Mouse (Mus musculus) heart, adult 11 months (tissue): ENCODE measurements around the gene Bank1.
"Not testable (repeated sequence)": the region's sequence is repeated elsewhere in the genome, so short reads cannot be mapped to it uniquely, and the experiment has no call there.

Experiments used
- DNase-seq: peaks from one replicate; pipeline ENCODE4 v3.0.0; 2022

Bank1 gene

GRCm38 (mm10) chr3:136325783-136326182 lies at the start of gene Bank1:
Gene Bank1, minus strand, starts transcription at chr3:136326066.
- DNase-seq, result peak; percentile 98

DNA sequence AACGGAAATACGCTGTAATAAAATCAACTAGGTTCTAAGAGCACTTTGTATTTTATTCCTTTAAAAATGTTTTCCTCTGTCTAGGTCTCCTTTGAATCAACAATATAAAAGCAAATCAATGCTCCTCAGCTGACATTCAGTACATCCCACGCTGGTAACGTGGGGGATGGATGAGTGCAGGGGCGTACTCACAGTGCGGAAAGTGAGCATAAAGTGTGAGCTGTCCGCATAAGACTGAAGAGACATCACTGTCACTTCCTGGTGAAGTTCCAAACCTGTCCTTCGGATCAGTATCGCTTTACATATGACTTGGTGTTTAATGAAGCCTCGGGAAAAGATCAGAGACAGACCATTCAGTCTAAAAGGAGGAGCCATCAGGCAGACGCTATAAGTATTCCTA lies 44.0 kb upstream of the Bank1 start:
- DNase-seq, result no peak

GRCm38 (mm10) chr3:136369466-136369865 lies 43.6 kb upstream of the Bank1 start:
- DNase-seq, result no peak

DNA sequence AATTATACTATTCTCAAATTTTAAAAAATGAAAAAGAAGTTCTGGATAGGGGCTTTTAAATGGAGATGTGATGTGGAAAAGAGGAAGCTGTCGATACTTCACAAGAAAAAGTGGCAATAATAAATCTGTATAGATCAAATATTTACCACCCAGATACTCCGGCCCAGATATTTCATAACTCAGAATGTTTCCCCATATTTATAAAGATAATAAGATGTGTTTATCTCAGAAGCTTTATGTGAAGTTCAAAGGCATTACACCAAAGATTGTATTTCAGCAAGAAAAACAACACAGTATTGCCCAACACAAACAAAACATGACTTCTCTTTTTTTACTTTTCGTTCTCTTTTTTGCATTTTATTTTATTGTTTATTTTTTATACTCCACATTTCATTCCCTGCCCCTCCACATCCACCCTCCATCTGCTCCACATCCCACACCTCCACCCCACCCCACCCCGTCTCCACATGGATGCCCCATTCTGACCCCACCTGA lies 42.7 kb upstream of the Bank1 start:
- no peak for DNase-seq

- DNase-seq, result no peak
Observed at GRCm38 (mm10) chr3:136349690-136350089, 23.8 kb upstream of the Bank1 start.

GRCm38 (mm10) chr3:136348611-136349010 lies 22.7 kb upstream of the Bank1 start:
- no peak for DNase-seq

GRCm38 (mm10) chr3:136347277-136347676 lies 21.4 kb upstream of the Bank1 start:
- DNase-seq, result no peak

- no peak for DNase-seq
Observed at GRCm38 (mm10) chr3:136341911-136342310, 16.0 kb upstream of the Bank1 start.

DNA sequence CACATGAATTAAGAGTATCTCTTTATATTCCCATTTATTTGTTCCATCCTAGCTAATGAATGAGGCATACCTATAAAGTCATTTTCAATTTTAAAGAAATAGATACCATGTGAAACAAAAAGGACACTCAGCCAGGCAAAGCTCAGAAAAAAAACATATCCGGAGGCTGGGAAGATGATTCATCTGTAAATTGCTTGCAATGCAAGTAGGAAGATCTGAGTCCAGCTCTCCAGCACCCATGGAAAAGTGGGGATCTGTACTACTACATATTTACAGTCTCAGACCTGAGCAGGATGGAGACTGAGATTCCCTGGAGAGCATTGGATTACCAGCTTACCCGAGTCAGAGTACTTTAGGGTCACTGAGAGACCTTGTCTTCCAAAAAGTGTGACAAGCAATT lies 14.0 kb upstream of the Bank1 start:
- DNase-seq, result no peak

DNA sequence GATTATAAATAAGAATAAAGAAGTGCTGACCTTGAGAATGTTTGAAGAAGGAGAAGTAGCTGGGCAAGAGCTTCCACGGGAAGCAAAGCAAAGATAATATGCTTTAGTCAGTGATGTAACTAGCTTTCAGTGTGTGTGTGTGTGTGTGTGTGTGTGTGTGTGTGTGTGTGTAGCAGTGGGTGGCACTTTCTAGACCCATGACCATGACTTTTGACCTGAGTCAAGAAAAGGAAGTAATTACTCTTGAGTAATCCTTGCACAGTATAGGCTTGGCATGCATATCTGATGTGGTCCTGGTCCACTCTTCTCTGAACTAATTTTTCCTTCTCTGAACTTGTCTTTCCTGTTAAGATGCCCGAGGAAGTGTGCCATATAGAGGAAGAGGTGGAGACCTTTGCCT lies 5.3 kb upstream of the Bank1 start:
- DNase-seq, result peak; percentile 92

DNA sequence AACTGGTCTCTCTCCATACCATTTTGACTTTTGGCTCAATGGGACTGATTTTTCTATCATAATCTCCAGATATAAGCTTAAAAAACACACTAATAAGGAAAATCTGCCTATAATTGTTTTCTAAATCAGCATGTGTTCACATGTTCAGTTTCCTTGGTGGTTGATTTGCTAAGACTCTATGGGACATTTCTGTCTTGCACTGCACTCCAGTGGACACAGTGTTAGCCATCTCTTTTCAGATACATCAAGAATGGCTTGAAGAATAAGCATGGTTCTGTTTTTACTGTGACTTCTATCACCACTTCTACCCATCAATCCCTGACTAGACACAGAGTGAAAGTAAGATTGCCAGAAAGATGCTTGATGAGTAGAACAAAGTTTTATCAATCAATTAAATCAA lies 4.2 kb upstream of the Bank1 start:
- DNase-seq, result no peak

GRCm38 (mm10) chr3:136329133-136329532 lies 3.3 kb upstream of the Bank1 start:
- no peak for DNase-seq

DNA sequence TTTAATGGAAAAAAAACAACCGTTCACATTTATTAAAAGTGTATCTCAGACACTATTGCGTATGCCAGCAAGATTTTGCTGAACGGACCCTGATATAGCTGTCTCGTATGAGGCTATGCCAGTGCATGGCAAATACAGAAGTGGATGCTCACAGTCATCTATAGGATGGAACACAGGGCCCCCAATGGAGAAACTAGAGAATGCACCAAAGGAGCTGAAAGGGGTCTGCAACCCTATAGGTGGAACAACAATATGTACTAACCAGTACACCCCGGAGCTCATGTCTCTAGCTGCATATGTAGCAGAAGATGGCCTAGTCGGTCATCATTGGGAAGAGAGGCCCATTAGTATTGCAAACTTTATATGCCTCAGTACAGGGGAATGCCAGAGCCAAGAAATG lies 1.1 kb downstream of the Bank1 start:
- not testable (repeated sequence) for DNase-seq

- DNase-seq, result no peak
Observed at GRCm38 (mm10) chr3:136321936-136322335, 3.9 kb downstream of the Bank1 start.

- no peak for DNase-seq
Observed at GRCm38 (mm10) chr3:136308487-136308886, 17.4 kb downstream of the Bank1 start.

GRCm38 (mm10) chr3:136306564-136307158 lies 19.2 kb downstream of the Bank1 start:
- DNase-seq, result no peak

DNA sequence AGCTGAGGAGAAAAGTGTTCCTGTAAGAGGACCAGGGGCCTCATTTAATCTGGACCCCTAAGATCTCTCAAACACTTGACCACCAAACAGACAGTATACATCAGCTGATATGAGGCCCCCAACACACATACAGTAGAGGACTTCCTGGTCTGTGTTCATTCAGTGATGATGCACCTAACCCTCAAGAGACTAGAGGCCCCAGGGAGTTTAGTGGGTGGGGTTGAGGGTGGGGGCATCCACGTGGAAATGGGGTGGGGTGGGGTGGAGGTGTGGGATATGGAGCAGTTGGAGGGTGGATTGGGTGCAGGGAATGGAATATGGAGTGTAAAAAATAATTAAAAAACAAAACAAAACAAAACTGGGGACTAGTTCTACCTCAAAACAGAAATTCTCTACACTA lies 23.3 kb downstream of the Bank1 start:
- no peak for DNase-seq

DNA sequence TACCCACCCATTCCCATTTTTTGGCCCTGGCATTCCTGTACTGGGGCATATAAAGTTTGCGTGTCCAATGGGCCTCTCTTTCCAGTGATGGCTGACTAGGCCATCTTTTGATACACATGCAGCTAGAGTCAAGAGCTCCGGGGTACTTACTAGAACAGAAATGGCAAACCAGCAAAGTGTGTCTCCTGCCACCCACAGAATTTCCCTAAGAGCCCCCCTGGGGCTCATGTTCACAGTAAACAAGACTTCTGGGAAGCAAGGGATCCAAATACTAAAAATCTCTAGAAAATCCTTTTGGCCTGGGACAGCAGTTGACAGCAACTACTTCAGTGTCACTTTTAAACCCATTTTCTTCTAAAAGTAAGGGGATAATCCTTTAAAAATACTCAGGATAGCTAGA lies 25.1 kb downstream of the Bank1 start:
- not testable (repeated sequence) for DNase-seq

- no peak for DNase-seq
Observed at GRCm38 (mm10) chr3:136297355-136297754, 28.5 kb downstream of the Bank1 start.

DNA sequence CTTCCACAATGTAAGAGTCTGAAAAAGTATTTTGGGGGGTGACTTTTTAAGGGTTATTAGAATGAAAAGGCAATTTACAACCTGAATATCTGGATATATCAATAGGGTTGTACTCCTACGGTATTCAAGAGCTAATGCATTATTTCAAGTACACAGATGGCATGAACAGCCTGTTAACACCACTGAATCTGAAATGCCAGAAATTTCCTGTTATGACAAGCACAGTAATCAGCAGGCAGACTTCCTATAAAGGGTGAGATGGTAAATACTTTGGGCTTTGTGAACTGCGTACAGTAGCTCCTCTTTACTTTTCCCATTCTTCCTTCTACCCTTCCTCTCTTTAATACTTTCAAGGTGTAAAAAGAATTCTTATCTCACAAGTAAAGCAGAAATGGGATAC lies 30.6 kb downstream of the Bank1 start:
- no peak for DNase-seq

- no peak for DNase-seq
Observed at GRCm38 (mm10) chr3:136287883-136288282, 38.0 kb downstream of the Bank1 start.

DNA sequence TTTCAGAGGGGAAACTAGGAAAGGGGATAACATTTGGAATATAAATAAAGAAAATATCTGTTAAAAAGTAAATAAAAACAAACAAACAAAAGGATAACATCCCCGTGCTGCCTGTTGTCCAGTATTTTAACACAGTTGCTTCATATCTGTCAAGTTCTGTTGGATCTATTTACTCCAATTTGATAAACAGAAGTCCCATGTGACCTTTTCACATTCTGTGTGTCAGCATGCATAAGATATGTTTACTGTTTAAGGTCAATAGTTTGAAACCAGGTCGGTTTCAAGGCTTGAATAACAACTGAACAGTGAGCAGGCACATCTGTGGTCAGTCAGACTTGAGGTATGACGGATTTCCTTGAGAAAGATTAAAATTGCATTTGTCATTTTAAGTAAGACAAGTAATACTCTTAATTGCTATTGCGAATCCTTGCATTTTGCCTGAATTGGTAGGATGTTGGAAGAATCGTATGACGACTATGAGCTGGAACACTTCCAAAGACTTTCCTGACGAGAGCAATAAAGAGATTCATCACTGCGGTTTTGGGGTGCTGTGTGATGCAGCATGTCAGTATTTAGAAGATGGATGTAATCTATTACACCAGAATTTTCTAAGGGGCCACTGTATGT lies 60.8 kb downstream of the Bank1 start:
- no peak for DNase-seq

DNA sequence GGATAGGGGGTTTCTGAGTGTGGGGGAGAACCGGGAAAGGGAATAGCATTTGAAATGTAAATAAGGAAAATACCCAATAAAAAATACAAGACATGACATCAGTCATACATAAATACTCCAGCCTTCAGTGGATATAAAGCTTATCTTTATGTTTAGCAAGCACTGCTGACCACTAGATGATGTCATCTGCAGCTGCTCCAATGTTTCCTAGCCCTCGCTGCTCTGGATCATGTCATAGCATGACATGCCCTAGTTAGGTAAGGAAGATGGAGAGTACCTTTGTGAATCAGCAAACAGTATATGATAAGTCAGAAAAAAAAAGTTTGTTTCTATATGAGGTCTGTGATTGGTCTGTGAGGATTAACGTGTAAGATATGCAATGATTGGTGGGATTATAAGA lies 68.1 kb downstream of the Bank1 start:
- DNase-seq, result no peak

DNA sequence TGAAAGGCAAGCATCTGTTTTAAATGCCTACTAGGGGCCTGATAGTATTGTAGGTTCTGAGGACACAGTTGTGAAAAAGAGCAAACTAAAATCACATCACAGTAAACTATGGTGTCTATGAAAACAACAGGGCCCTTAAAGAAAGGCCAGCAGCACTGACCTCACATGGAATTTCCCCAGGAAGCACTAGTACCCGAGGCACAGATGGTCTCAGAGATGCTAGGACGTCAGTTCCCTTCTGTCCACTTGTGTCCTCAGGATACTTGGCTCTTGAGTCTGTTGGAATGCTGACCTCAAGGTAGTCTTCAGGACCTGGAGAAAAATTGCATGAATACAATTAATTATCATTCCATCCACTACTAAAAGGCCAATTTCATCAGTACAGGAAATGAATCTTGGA lies 71.2 kb downstream of the Bank1 start:
- DNase-seq, result no peak

DNA sequence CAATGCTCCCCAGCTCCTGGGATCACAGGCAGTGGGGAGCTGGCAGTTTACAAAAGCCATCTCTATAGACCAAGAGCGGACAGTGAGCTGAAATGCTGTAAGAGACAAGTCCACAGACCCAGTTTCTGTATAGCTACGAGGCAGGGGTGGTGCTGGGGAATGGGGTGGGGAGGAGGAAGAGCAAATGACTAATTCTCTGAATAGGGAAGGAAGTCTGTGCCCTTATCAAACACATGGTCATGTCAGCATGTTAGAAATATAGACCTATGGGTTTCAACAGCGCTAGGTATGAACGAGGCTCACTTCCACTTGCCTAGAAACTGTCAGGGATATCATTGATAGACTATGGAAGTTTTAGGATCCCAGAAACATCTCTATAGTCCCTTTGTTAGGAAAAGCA lies 73.0 kb downstream of the Bank1 start:
- peak; percentile 83 for DNase-seq
